8 mouse cellular contexts compared by ENCODE assay signal in the genomic region with DNA sequence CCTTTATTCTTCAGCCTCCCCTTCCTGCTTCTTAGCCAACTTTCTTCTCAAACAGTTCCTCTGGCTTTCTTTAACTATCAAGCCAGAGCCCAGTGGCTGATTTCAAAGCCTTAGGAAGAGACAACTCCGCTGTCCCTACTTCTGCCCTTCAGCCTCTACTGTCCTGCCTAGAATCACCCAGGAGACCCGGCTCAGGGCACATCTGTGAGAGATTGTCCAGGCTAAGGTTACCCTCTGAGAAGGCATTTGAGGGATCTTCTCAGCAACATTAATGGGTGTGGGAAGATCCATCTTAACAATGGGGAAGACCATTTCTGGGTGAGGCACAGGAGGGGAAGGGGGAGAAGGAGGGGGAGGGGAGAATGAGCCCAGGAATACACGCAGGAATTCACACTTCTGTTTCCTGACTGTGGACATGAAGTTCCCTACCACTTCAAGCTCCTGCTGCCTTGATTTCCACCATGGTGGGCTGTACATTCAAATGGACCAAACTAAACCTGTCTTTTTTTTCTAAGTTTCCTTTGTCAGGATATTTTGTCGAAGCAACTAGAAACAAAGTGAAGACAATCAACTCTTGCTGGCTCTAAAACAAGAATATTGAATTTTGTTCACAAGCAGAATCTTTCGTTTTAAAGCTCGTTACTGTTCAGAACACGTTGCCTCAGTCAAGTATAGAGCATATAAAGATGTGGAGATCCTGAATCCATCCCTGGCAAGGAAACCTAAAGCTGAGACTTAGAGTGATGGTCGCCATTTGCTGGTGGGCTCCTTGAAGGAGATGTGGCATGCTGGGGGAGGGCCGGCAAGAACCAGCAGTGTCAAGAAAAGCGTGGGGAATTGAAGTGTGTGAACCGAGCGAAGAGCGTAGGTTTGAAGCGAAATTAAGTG. TPM values are rescaled to one million over a fixed set of nuclear protein-coding genes. Genes with fewer than 3 reads are reported as not detected.
A peak's percentile ranks its signal among the peaks of the same experiment; 100 is the strongest.
DNase-seq lines count a peak whose midpoint lies in the region; ATAC-seq and TF ChIP-seq lines count a peak whose summit lies in the region.

No protein-coding gene starts in this region.

- no peak for TF ChIP-seq CTCF in liver, adult 2 months (IDR thresholded peaks at IDR 0.05; ENCODE audit: low read depth, low read length)

- H3K27me3 ChIP-seq in liver, adult 2 months (ENCODE audit: control insufficient read depth, insufficient read depth, low read length), result peaks cover 2% of the 10 kb centered on the region; the same call in 1 of the 2 replicates
- no peaks in the 10 kb centered on the region for H3K27me3 ChIP-seq in embryonic facial prominence, embryonic 15.5 days
- H3K27me3 ChIP-seq in intestine, embryonic 16.5 days (replicated peaks; ENCODE audit: control insufficient read depth, insufficient read depth, low read length), result no peaks in the 10 kb centered on the region
- H3K27me3 ChIP-seq in myocyte (ENCODE audit: control insufficient read depth, insufficient read depth, insufficient read length), result no peaks in the 10 kb centered on the region

- TF ChIP-seq POLR2A in liver, adult 2 months (IDR thresholded peaks at IDR 0.05; ENCODE audit: extremely low read depth, insufficient read depth, low read length), result no peak
- TF ChIP-seq POLR2A in myocyte (IDR thresholded peaks at IDR 0.05; ENCODE audit: insufficient read length, low read depth), result no peak

- no peaks in the 10 kb centered on the region for H3K9me3 ChIP-seq in embryonic facial prominence, embryonic 15.5 days (replicated peaks)
- H3K9me3 ChIP-seq in intestine, embryonic 16.5 days (ENCODE audit: control insufficient read depth, low read length), result no peaks in the 10 kb centered on the region

- no peaks in the 10 kb centered on the region for H3K79me2 ChIP-seq in liver, adult 2 months (ENCODE audit: control insufficient read depth, insufficient read depth, low read length)
- H3K79me2 ChIP-seq in myocyte (ENCODE audit: control insufficient read depth, insufficient read depth), result no peaks in the 10 kb centered on the region

- H3ac ChIP-seq in myocyte (ENCODE audit: control insufficient read depth, insufficient read length), result peak overlapping the region; percentile 69

- H3K36me3 ChIP-seq in liver, adult 2 months (ENCODE audit: control insufficient read depth, insufficient read depth, low read length), result no peaks in the 10 kb centered on the region
- no peaks in the 10 kb centered on the region for H3K36me3 ChIP-seq in embryonic facial prominence, embryonic 15.5 days
- no peaks in the 10 kb centered on the region for H3K36me3 ChIP-seq in intestine, embryonic 16.5 days (ENCODE audit: control insufficient read depth, insufficient read depth, low read length)
- no peaks in the 10 kb centered on the region for H3K36me3 ChIP-seq in myocyte (ENCODE audit: control insufficient read depth, insufficient read depth)

- ATAC-seq in embryonic facial prominence, embryonic 15.5 days (ENCODE audit: insufficient number of reproducible peaks, low FRiP score, low TSS enrichment, low read depth), result no peak
- ATAC-seq in intestine, embryonic 16.5 days, result 0 out of 2 replicates have a peak, but pooled peaks have one; percentile 1
- ATAC-seq in activated CD4-positive, CD25-positive, alpha-beta regulatory T cell, adult 4 months, result no peak

- H3K9ac ChIP-seq in liver, adult 2 months (ENCODE audit: low read depth, low read length), result peak overlapping the region; percentile 35
- peak overlapping the region; percentile 44 for H3K9ac ChIP-seq in embryonic facial prominence, embryonic 15.5 days
- H3K9ac ChIP-seq in intestine, embryonic 16.5 days (ENCODE audit: low read depth, low read length), result peak overlapping the region; percentile 63

- peak overlapping the region; percentile 70 for H3K4me2 ChIP-seq in embryonic facial prominence, embryonic 15.5 days (replicated peaks)
- peak overlapping the region; percentile 55 for H3K4me2 ChIP-seq in intestine, embryonic 16.5 days (ENCODE audit: low read depth, low read length)
- peak overlapping the region; percentile 83 for H3K4me2 ChIP-seq in myocyte (ENCODE audit: low read depth)

- 9% methylated on average over 14 of the region's 14 CpGs for WGBS in liver, adult 2 months
- WGBS in embryonic facial prominence, embryonic 15.5 days, result 1% methylated on average over 14 of the region's 14 CpGs
- 2% methylated on average over 14 of the region's 14 CpGs for WGBS in intestine, embryonic 16.5 days

- no peak for DNase-seq in liver, adult 2 months (ENCODE audit: extremely low read depth, low read depth, low spot score)
- DNase-seq in liver (no peak), R1 (ENCODE audit: low read depth, low spot score) (peak; percentile 37)
- DNase-seq in left cerebral cortex, adult 11 months (ENCODE audit: low spot score), result no peak

- peak overlapping the region; percentile 36 for H3K4me3 ChIP-seq in liver, adult 2 months (ENCODE audit: insufficient read depth, low read depth, low read length)
- peak overlapping the region; percentile 82 for H3K4me3 ChIP-seq in embryonic facial prominence, embryonic 15.5 days (replicated peaks)
- H3K4me3 ChIP-seq in intestine, embryonic 16.5 days (ENCODE audit: low read length), result peak overlapping the region; percentile 73
- peak overlapping the region; percentile 70 for H3K4me3 ChIP-seq in myocyte

- peaks cover 6% of the 10 kb centered on the region; the same call in 1 of the 2 replicates for H3K4me1 ChIP-seq in liver, adult 2 months (ENCODE audit: control insufficient read depth, insufficient read depth, low read length)
- H3K4me1 ChIP-seq in embryonic facial prominence, embryonic 15.5 days, result peaks cover 22% of the 10 kb centered on the region; the same call in 1 of the 2 replicates
- peaks cover 14% of the 10 kb centered on the region; the same call in 1 of the 2 replicates for H3K4me1 ChIP-seq in intestine, embryonic 16.5 days (ENCODE audit: control insufficient read depth, insufficient read depth, low read length)

- H3K27ac ChIP-seq in liver, adult 2 months (replicated peaks; ENCODE audit: insufficient read depth, low read depth, low read length), result no peak overlapping the region
- peak overlapping the region; percentile 98 for H3K27ac ChIP-seq in embryonic facial prominence, embryonic 15.5 days (replicated peaks)
- peak overlapping the region; percentile 64 for H3K27ac ChIP-seq in intestine, embryonic 16.5 days (ENCODE audit: low read length)

TF ChIP-seq in myocyte, 11 proteins besides CTCF, POLR2A, EP300 and RAD21:
- no peak for TF ChIP-seq USF1 (IDR thresholded peaks at IDR 0.05; ENCODE audit: low read depth)
- TF ChIP-seq TCF12 (IDR thresholded peaks at IDR 0.05; ENCODE audit: insufficient read depth, poor library complexity, severe bottlenecking), result no peak

RNA-seq across cellular contexts. Expression of gene Klrb1b, which starts 11.6 kb away (rescaled TPM):
- 0.07 and 0.09 TPM in 2 replicates for total RNA-seq in liver, adult 2 months (2014; rRNA removed)
- not detected in 2 replicates for polyA plus RNA-seq in liver, adult 2 months (2012; rRNA removed)
- polyA plus RNA-seq in embryonic facial prominence, embryonic 15.5 days (2015; fragmentation: Nextera tagmentation; extraction: Ambion mirVana), result 0.34 TPM in 1 of 2 replicates, not detected in the other
- polyA plus RNA-seq in intestine, embryonic 16.5 days (2015; fragmentation: Nextera tagmentation; extraction: Ambion mirVana), result 1.1 and 1.4 TPM in 2 replicates
- not detected for polyA plus RNA-seq in myocyte (2012; fragmentation: generic; extraction: Trizol)
- polyA plus RNA-seq in activated CD4-positive, CD25-positive, alpha-beta regulatory T cell, adult 4 months (2017; shearing (Covaris generic)), result not detected

RNA-seq across cellular contexts. Expression of gene Gm44511, which starts 11.6 kb away (rescaled TPM):
- total RNA-seq in liver, adult 2 months (2014; rRNA removed), result 0.37 TPM in 1 of 2 replicates, not detected in the other
- not detected in 2 replicates for polyA plus RNA-seq in liver, adult 2 months (2012; rRNA removed)
- polyA plus RNA-seq in embryonic facial prominence, embryonic 15.5 days (2015; fragmentation: Nextera tagmentation; extraction: Ambion mirVana), result not detected in 2 replicates
- polyA plus RNA-seq in intestine, embryonic 16.5 days (2015; fragmentation: Nextera tagmentation; extraction: Ambion mirVana), result 0.38 TPM in 1 of 2 replicates, not detected in the other
- polyA plus RNA-seq in myocyte (2012; fragmentation: generic; extraction: Trizol), result not detected
- polyA plus RNA-seq in activated CD4-positive, CD25-positive, alpha-beta regulatory T cell, adult 4 months (2017; shearing (Covaris generic)), result not detected

RNA-seq across cellular contexts. Expression of gene Klrb1c, which starts 48.7 kb away (rescaled TPM):
- 0.74 and 1.1 TPM in 2 replicates for total RNA-seq in liver, adult 2 months (2014; rRNA removed)
- 0.13 and 0.17 TPM in 2 replicates for polyA plus RNA-seq in liver, adult 2 months (2012; rRNA removed)
- 0.05 and 0.11 TPM in 2 replicates for polyA plus RNA-seq in embryonic facial prominence, embryonic 15.5 days (2015; fragmentation: Nextera tagmentation; extraction: Ambion mirVana)
- polyA plus RNA-seq in intestine, embryonic 16.5 days (2015; fragmentation: Nextera tagmentation; extraction: Ambion mirVana), result 0.13 and 0.38 TPM in 2 replicates
- polyA plus RNA-seq in myocyte (2012; fragmentation: generic; extraction: Trizol), result not detected
- 1 to 10 TPM; 1.5 to 3.8 TPM for polyA plus RNA-seq in activated CD4-positive, CD25-positive, alpha-beta regulatory T cell, adult 4 months (2017; shearing (Covaris generic))

RNA-seq across cellular contexts. Expression of gene Clec2i, which starts 49.7 kb away (rescaled TPM):
- total RNA-seq in liver, adult 2 months (2014; rRNA removed), result 0.60 and 0.65 TPM in 2 replicates
- 0.07 and 0.10 TPM in 2 replicates for polyA plus RNA-seq in liver, adult 2 months (2012; rRNA removed)
- 0.12 and 0.36 TPM in 2 replicates for polyA plus RNA-seq in embryonic facial prominence, embryonic 15.5 days (2015; fragmentation: Nextera tagmentation; extraction: Ambion mirVana)
- 0.22 and 0.40 TPM in 2 replicates for polyA plus RNA-seq in intestine, embryonic 16.5 days (2015; fragmentation: Nextera tagmentation; extraction: Ambion mirVana)
- not detected for polyA plus RNA-seq in myocyte (2012; fragmentation: generic; extraction: Trizol)
- polyA plus RNA-seq in activated CD4-positive, CD25-positive, alpha-beta regulatory T cell, adult 4 months (2017; shearing (Covaris generic)), result 10 to 100 TPM; 55.9 to 76.5 TPM

RNA-seq across cellular contexts. Expression of gene BC035044, which starts 53.2 kb away (rescaled TPM):
- 1.1 and 3.3 TPM in 2 replicates for total RNA-seq in liver, adult 2 months (2014; rRNA removed)
- 0.15 and 0.31 TPM in 2 replicates for polyA plus RNA-seq in liver, adult 2 months (2012; rRNA removed)
- 0.38 and 0.49 TPM in 2 replicates for polyA plus RNA-seq in embryonic facial prominence, embryonic 15.5 days (2015; fragmentation: Nextera tagmentation; extraction: Ambion mirVana)
- polyA plus RNA-seq in intestine, embryonic 16.5 days (2015; fragmentation: Nextera tagmentation; extraction: Ambion mirVana), result 1.6 and 1.9 TPM in 2 replicates
- polyA plus RNA-seq in myocyte (2012; fragmentation: generic; extraction: Trizol), result not detected
- 1 to 10 TPM; 4.2 to 6.0 TPM for polyA plus RNA-seq in activated CD4-positive, CD25-positive, alpha-beta regulatory T cell, adult 4 months (2017; shearing (Covaris generic))
